Mouse (Mus musculus): ENCODE measurements around the gene Kcnc3.

DNA sequence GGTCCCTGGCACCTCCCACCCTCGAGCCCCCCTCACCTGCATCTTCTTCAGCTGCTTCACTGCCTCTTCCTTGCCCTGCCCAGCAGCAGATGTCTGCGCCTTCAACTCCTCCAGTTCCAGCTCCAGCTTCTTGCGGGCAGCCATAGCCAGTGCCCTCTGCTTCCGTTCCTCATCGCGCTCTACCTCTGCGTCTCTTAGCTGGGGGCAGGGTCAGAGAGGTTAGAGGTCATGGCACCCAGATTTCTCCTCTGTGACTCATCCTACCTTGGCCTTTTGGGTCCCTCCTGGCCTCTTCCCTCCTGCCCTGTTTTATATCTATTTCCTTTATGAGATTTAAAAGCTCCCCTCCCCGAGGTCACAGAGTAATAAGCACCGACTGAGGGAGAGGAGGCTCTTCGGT, 24.8 kb downstream of the Kcnc3 start:
- TF ChIP-seq CTCF (IDR thresholded peaks at IDR 0.05; ENCODE audit: borderline replicate concordance, insufficient read depth, low read length) (no peak), POLR2A (IDR thresholded peaks at IDR 0.05; ENCODE audit: low read depth, low read length) (no peak)
